Mouse (Mus musculus): ENCODE measurements around the gene Zdhhc14.

DNA sequence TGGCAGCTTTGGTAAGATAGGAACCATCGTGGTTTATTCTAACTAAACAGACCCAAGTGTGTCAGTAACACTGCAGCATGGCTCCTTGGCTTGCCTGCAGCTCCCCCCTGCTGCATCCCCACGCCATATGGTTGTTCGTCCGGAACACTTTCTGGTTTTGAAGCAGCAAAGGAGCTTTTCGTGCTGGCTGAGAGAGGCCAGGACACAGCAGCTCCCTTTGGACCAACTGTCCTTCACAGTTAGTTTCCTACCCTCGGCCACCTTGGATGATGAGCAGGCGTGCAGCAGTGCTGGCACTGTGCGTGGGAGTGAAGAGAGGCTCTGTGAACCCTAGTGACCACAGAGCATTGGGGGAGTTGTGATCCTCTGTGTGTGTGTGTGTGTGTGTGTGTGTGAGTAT, 64.2 kb downstream of the Zdhhc14 start:
- TF ChIP-seq CTCF (IDR thresholded peaks at IDR 0.05; ENCODE audit: low read depth) (no peak), EP300 (IDR thresholded peaks at IDR 0.05; ENCODE audit: low read depth) (no peak)
